Mouse (Mus musculus) stomach, adult 2 months (tissue): ENCODE data around the gene Olfr1466. TPM values are rescaled to one million over a fixed set of nuclear protein-coding genes. Genes with fewer than 3 reads are reported as not detected.

Experiments
- polyA plus RNA-seq: library from polyadenylated mRNA; depleted of rRNA; stranded (reverse); fragments of >200 nt; gene quantifications from 2 replicates; pipeline ENCODE4 v1.2.3, GENCODE M21; 2012; rRNA removed

The Olfr1466 gene
- not detected in 2 replicates for polyA plus RNA-seq

DNA sequence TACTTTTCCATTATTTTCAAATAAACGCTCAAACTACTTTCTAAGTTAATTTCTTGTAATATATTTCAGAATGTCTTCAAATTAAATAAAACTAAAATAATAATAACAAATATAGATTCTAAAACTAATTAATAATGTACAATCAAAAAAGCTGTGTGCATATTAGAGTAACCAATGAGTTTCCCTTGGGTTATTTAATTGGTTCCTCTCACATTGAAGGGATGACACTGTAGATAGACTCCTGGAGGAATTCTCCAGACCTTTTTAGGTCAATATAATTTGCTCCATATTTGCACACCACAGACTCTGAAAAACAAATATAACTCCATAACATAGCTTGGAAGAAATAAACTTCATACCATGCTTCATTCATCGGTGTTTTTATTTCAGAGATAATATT, at the start of gene Olfr1466:
Gene Olfr1466, plus strand, starts transcription at position 301 of the 400 bp plus-strand sequence.

GRCm38 (mm10) chr19:13315441-13315840, 23.2 kb upstream of the Olfr1466 start, which contains the start of gene Olfr1465:
Olfr1465 (minus strand) TSS chr19:13315541.

GRCm38 (mm10) chr19:13361936-13362335, 23.3 kb downstream of the Olfr1466 start, which contains the start of gene Olfr1467:
Olfr1467 (plus strand) TSS chr19:13362236.

Other genes with a start within 250 kb of the Olfr1466 start
- gene Olfr1457, start 241.0 kb upstream of the Olfr1466 start, polyA plus RNA-seq: not detected in 2 replicates
- not detected in 2 replicates for gene Olfr1458, start 232.1 kb upstream of the Olfr1466 start, polyA plus RNA-seq
- gene Olfr1459, start 189.3 kb upstream of the Olfr1466 start, polyA plus RNA-seq: not detected in 2 replicates
- gene Olfr1461, start 175.9 kb upstream of the Olfr1466 start, polyA plus RNA-seq: not detected in 2 replicates
- gene Olfr1462, start 153.1 kb upstream of the Olfr1466 start, polyA plus RNA-seq: not detected in 2 replicates
- gene Olfr1463, start 107.5 kb upstream of the Olfr1466 start, polyA plus RNA-seq: not detected in 2 replicates
- not detected in 2 replicates for gene Olfr1465, start 23.3 kb upstream of the Olfr1466 start, polyA plus RNA-seq
- not detected in 2 replicates for gene Olfr1467, start 23.4 kb downstream of the Olfr1466 start, polyA plus RNA-seq
- gene Olfr1469, start 69.0 kb downstream of the Olfr1466 start, polyA plus RNA-seq: not detected in 2 replicates
- not detected in 2 replicates for gene Olfr1471, start 104.5 kb downstream of the Olfr1466 start, polyA plus RNA-seq
- not detected in 2 replicates for gene Olfr1472, start 117.2 kb downstream of the Olfr1466 start, polyA plus RNA-seq
- not detected in 2 replicates for gene Olfr1474, start 130.7 kb downstream of the Olfr1466 start, polyA plus RNA-seq
- gene Olfr1475, start 141.3 kb downstream of the Olfr1466 start, polyA plus RNA-seq: not detected in 2 replicates
- not detected in 2 replicates for gene Olfr1477, start 161.7 kb downstream of the Olfr1466 start, polyA plus RNA-seq
- gene Olfr1480, start 189.1 kb downstream of the Olfr1466 start, polyA plus RNA-seq: not detected in 2 replicates
- not detected in 2 replicates for gene Olfr1484, start 244.6 kb downstream of the Olfr1466 start, polyA plus RNA-seq